Mouse (Mus musculus): ENCODE data around the gene Prdm16.

- TF ChIP-seq POLR2A (IDR thresholded peaks at IDR 0.05; ENCODE audit: low read depth, low read length) (no peak), CTCF (IDR thresholded peaks at IDR 0.05; ENCODE audit: extremely low read depth, insufficient read depth, insufficient read length, insufficient replicate concordance) (no peak)
Measured at GRCm38 (mm10) chr4:154660025-154660424, 23.4 kb upstream of the Prdm16 start.
